Mouse (Mus musculus): ENCODE results near the gene Vmn1r52. TPM values are rescaled to one million over a fixed set of nuclear protein-coding genes. Genes with fewer than 3 reads are reported as not detected.
"Not testable (repeated sequence)": the region's sequence is repeated elsewhere in the genome, so short reads cannot be mapped to it uniquely, and the experiment has no call there.

Vmn1r52 gene
- total RNA-seq (2014; fragmentation: Nextera tagmentation) (not detected in 2 replicates), total RNA-seq (2017) (not detected in 2 replicates)

- no peak for ATAC-seq (replicated peaks; ENCODE audit: poor library complexity, severe bottlenecking)
Observed at GRCm38 (mm10) chr6:90174508-90174907, at the start of gene Vmn1r52. Vmn1r52 (plus strand) TSS chr6:90174808.

DNA sequence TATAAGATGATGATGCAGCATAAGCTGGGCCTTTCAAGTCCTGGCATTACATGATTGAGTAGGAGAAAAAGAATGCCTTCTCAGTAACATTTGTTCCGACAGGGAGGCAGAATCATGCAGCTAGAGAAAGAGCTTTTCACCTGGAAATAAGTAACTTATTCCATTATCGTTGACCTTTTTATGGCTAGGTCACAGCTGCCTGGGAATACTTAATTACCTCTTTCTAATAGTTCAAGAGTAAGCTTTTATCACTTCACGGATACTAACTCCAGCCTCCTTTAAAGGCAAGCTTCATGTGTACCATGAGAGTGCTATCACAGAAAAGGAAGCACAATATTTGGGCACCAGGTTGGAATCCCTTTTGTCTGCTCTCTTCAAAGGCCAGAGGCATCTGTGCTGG, 14.5 kb upstream of the Vmn1r52 start:
- ATAC-seq (replicated peaks; ENCODE audit: poor library complexity, severe bottlenecking) = no peak

GRCm38 (mm10) chr6:90202493-90202892, 27.9 kb downstream of the Vmn1r52 start, which contains the start of gene V1ra8:
V1ra8 (plus strand) TSS chr6:90202793.
- ATAC-seq (replicated peaks; ENCODE audit: poor library complexity, severe bottlenecking) = not testable (repeated sequence)

- no peak for ATAC-seq (replicated peaks; ENCODE audit: poor library complexity, severe bottlenecking)
Observed at GRCm38 (mm10) chr6:90224338-90224737, 49.7 kb downstream of the Vmn1r52 start, which contains the start of gene Vmn1r53. Vmn1r53 (minus strand) TSS chr6:90224438.

Other genes starting within 250 kb of the Vmn1r52 start
- gene Vmn1r45, start 234.2 kb upstream of the Vmn1r52 start, total RNA-seq (2014; fragmentation: Nextera tagmentation) = not detected in 2 replicates
- gene Vmn1r45, start 234.2 kb upstream of the Vmn1r52 start, total RNA-seq (2017) = not detected in 2 replicates
- gene Vmn1r46, start 205.5 kb upstream of the Vmn1r52 start, total RNA-seq (2014; fragmentation: Nextera tagmentation) = not detected in 2 replicates
- not detected in 2 replicates for gene Vmn1r46, start 205.5 kb upstream of the Vmn1r52 start, total RNA-seq (2017)
- gene Vmn1r47, start 158.7 kb upstream of the Vmn1r52 start, total RNA-seq (2014; fragmentation: Nextera tagmentation) = not detected in 2 replicates
- gene Vmn1r47, start 158.7 kb upstream of the Vmn1r52 start, total RNA-seq (2017) = not detected in 2 replicates
- gene Vmn1r48, start 138.0 kb upstream of the Vmn1r52 start, total RNA-seq (2014; fragmentation: Nextera tagmentation) = not detected in 2 replicates
- not detected in 2 replicates for gene Vmn1r48, start 138.0 kb upstream of the Vmn1r52 start, total RNA-seq (2017)
- not detected in 2 replicates for gene Vmn1r49, start 96.3 kb upstream of the Vmn1r52 start, total RNA-seq (2014; fragmentation: Nextera tagmentation)
- gene Vmn1r49, start 96.3 kb upstream of the Vmn1r52 start, total RNA-seq (2017) = not detected in 2 replicates
- gene Vmn1r50, start 73.4 kb upstream of the Vmn1r52 start, total RNA-seq (2014; fragmentation: Nextera tagmentation) = not detected in 2 replicates
- gene Vmn1r50, start 73.4 kb upstream of the Vmn1r52 start, total RNA-seq (2017) = not detected in 2 replicates
- not detected in 2 replicates for gene Vmn1r51, start 52.2 kb upstream of the Vmn1r52 start, total RNA-seq (2014; fragmentation: Nextera tagmentation)
- not detected in 2 replicates for gene Vmn1r51, start 52.2 kb upstream of the Vmn1r52 start, total RNA-seq (2017)
- gene V1ra8, start 28.0 kb downstream of the Vmn1r52 start, total RNA-seq (2014; fragmentation: Nextera tagmentation) = not detected in 2 replicates
- not detected in 2 replicates for gene V1ra8, start 28.0 kb downstream of the Vmn1r52 start, total RNA-seq (2017)
- gene Vmn1r53, start 49.6 kb downstream of the Vmn1r52 start, total RNA-seq (2014; fragmentation: Nextera tagmentation) = not detected in 2 replicates
- not detected in 2 replicates for gene Vmn1r53, start 49.6 kb downstream of the Vmn1r52 start, total RNA-seq (2017)
- gene Vmn1r54, start 71.5 kb downstream of the Vmn1r52 start, total RNA-seq (2014; fragmentation: Nextera tagmentation) = not detected in 2 replicates
- gene Vmn1r54, start 71.5 kb downstream of the Vmn1r52 start, total RNA-seq (2017) = not detected in 2 replicates
- not detected in 2 replicates for gene BC048671, start 126.4 kb downstream of the Vmn1r52 start, total RNA-seq (2014; fragmentation: Nextera tagmentation)
- gene BC048671, start 126.4 kb downstream of the Vmn1r52 start, total RNA-seq (2017) = not detected in 2 replicates
- gene Chst13, start 150.4 kb downstream of the Vmn1r52 start, total RNA-seq (2014; fragmentation: Nextera tagmentation) = 11.5 and 16.0 TPM in 2 replicates
- 15.9 and 19.9 TPM in 2 replicates for gene Chst13, start 150.4 kb downstream of the Vmn1r52 start, total RNA-seq (2017)
- gene Uroc1, start 158.5 kb downstream of the Vmn1r52 start, total RNA-seq (2014; fragmentation: Nextera tagmentation) = not detected in 2 replicates
- not detected in 2 replicates for gene Uroc1, start 158.5 kb downstream of the Vmn1r52 start, total RNA-seq (2017)
- gene Zxdc, start 194.7 kb downstream of the Vmn1r52 start, total RNA-seq (2014; fragmentation: Nextera tagmentation) = 13.3 and 14.0 TPM in 2 replicates
- 11.5 and 12.6 TPM in 2 replicates for gene Zxdc, start 194.7 kb downstream of the Vmn1r52 start, total RNA-seq (2017)

Data from granulocyte monocyte progenitor cell, adult 5-6 weeks (primary cell).